Mouse (Mus musculus) gastrocnemius, adult 18-20 months (tissue): ENCODE measurements around the gene Fbxo2. TPM values are rescaled to one million over a fixed set of nuclear protein-coding genes. Genes with fewer than 3 reads are reported as not detected.

Experiments used
- DNase-seq: peaks from one replicate; pipeline ENCODE4 v3.0.0; 2021; ENCODE audit warnings: low spot score
- total RNA-seq, 2 experiments: library from RNA; stranded (reverse); gene quantifications; 2 replicates each; pipeline ENCODE4 v1.2.3; 2021

The Fbxo2 gene
- total RNA-seq, 2 experiments from 2014 or later, result 0.18 to 0.28 TPM

- DNase-seq, result peak; percentile 95
These were observed 20.1 kb upstream of the Fbxo2 start for GRCm38 (mm10) chr4:148140098-148141011.

- no peak for DNase-seq
These were observed 16.7 kb upstream of the Fbxo2 start for GRCm38 (mm10) chr4:148143721-148144120.

GRCm38 (mm10) chr4:148147714-148148113, 12.7 kb upstream of the Fbxo2 start:
- DNase-seq, result no peak

GRCm38 (mm10) chr4:148149540-148149939, 10.9 kb upstream of the Fbxo2 start:
- DNase-seq, result no peak

GRCm38 (mm10) chr4:148150242-148150641, 10.2 kb upstream of the Fbxo2 start:
- no peak for DNase-seq

GRCm38 (mm10) chr4:148150953-148151266, 9.5 kb upstream of the Fbxo2 start:
- DNase-seq, result no peak

GRCm38 (mm10) chr4:148151267-148152168, 8.9 kb upstream of the Fbxo2 start, which contains the start of gene Fbxo6:
TSS of gene Fbxo6 (minus strand) at chr4:148152140.
- DNase-seq, result peak; percentile 92

GRCm38 (mm10) chr4:148152547-148152946, 7.9 kb upstream of the Fbxo2 start:
- no peak for DNase-seq

- DNase-seq, result no peak
These were observed 6.4 kb upstream of the Fbxo2 start for GRCm38 (mm10) chr4:148154006-148154405.

GRCm38 (mm10) chr4:148154982-148155381, 5.4 kb upstream of the Fbxo2 start:
- no peak for DNase-seq

GRCm38 (mm10) chr4:148158436-148159348, 1.7 kb upstream of the Fbxo2 start:
- DNase-seq, result no peak

GRCm38 (mm10) chr4:148159544-148160435, 631 bp upstream of the Fbxo2 start:
- DNase-seq, result peak; percentile 93

GRCm38 (mm10) chr4:148164002-148164439, 3.6 kb downstream of the Fbxo2 start:
- peak; percentile 71 for DNase-seq

- DNase-seq, result no peak
These were observed 4.0 kb downstream of the Fbxo2 start for GRCm38 (mm10) chr4:148164461-148164860.

GRCm38 (mm10) chr4:148165551-148165950, 5.1 kb downstream of the Fbxo2 start:
- no peak for DNase-seq

- no peak for DNase-seq
These were observed 6.0 kb downstream of the Fbxo2 start for GRCm38 (mm10) chr4:148166431-148166830.

GRCm38 (mm10) chr4:148166986-148167385, 6.6 kb downstream of the Fbxo2 start:
- DNase-seq, result peak; percentile 70

GRCm38 (mm10) chr4:148168287-148168686, 7.9 kb downstream of the Fbxo2 start:
- peak; percentile 61 for DNase-seq

GRCm38 (mm10) chr4:148169586-148169985, 9.2 kb downstream of the Fbxo2 start:
- no peak for DNase-seq

- peak; percentile 44 for DNase-seq
These were observed 10.4 kb downstream of the Fbxo2 start for GRCm38 (mm10) chr4:148170842-148171241.
